Mouse (Mus musculus) heart, embryonic 11.5 days (tissue): Measurements from ENCODE around the gene Slc8a2. TPM values are rescaled to one million over a fixed set of nuclear protein-coding genes. Genes with fewer than 3 reads are reported as not detected.

Experiments
- ATAC-seq: fragments of 200-750 bp; cut with Nextera tagmentation; replicated peaks from 2 replicates; pipeline ENCODE4 v1.8.0; 2017; ENCODE audit warnings: moderate library complexity; ENCODE audit not compliant: insufficient number of reproducible peaks, low FRiP score, low TSS enrichment
- H3K27ac ChIP-seq: fragments of 300-500 bp; sonication (generic); 2 replicates; pipeline ENCODE4 v1.5.1; 2014; ENCODE audit warnings: mild to moderate bottlenecking, low read depth, low read length
- H3K27me3 ChIP-seq: fragments of 300-500 bp; sonication (generic); 2 replicates; pipeline ENCODE4 v1.6.1; 2014; ENCODE audit warnings: mild to moderate bottlenecking, low read length, mixed read lengths; ENCODE audit not compliant: control insufficient read depth, insufficient read depth
- H3K36me3 ChIP-seq: fragments of 300-500 bp; sonication (generic); 2 replicates; pipeline ENCODE4 v1.6.1; 2014; ENCODE audit warnings: mild to moderate bottlenecking, low read length, moderate library complexity, mixed read lengths; ENCODE audit not compliant: control insufficient read depth, insufficient read depth
- H3K4me1 ChIP-seq: fragments of 300-500 bp; sonication (generic); 2 replicates; pipeline ENCODE4 v1.6.1; 2014; ENCODE audit warnings: low read length; ENCODE audit not compliant: control insufficient read depth, insufficient read depth
- H3K4me2 ChIP-seq: fragments of 300-500 bp; sonication (generic); 2 replicates; pipeline ENCODE4 v1.6.1; 2014; ENCODE audit warnings: mild to moderate bottlenecking, moderate library complexity
- H3K4me3 ChIP-seq: fragments of 300-500 bp; sonication (generic); 2 replicates; pipeline ENCODE4 v1.5.1; 2014; ENCODE audit warnings: low read depth, low read length
- H3K9ac ChIP-seq: fragments of 300-500 bp; sonication (generic); 2 replicates; pipeline ENCODE4 v1.6.1; 2014; ENCODE audit warnings: mild to moderate bottlenecking, low read depth, low read length, moderate library complexity
- H3K9me3 ChIP-seq: fragments of 300-500 bp; sonication (generic); replicated peaks from 2 replicates; pipeline ENCODE4 v1.6.1; 2016; ENCODE audit warnings: low read length; ENCODE audit not compliant: control insufficient read depth
- WGBS: fragments of 180-500 bp; shearing (Covaris S2); extraction: QIAGEN DNeasy Blood & Tissue Kit; methylation state at CpG from one replicate; pipeline ENCODE4 v1.1.7; 2014; ENCODE audit not compliant: insufficient replicate concordance; 5-methylcytosine and 5-hydroxymethylcytosine counted together
- polyA plus RNA-seq: library from polyadenylated mRNA; unstranded; fragments of >200 nt; fragmentation: Nextera tagmentation; extraction: Ambion mirVana; gene quantifications from 2 replicates; pipeline ENCODE4 v1.2.1, GENCODE M21; 2014

Gene Slc8a2
- polyA plus RNA-seq, 1 experiment from 2014 or later, result 0.17 TPM

GRCm38 (mm10) chr7:16172141-16172581 lies 42.5 kb downstream of the Slc8a2 start:
- Histone ChIP-seq H3K9ac (no peak overlapping the region), H3K27me3 (no peaks in the 10 kb centered on the region), H3K4me2 (no peak overlapping the region), H3K9me3 (peaks cover 2% of the 10 kb centered on the region; the same call in 1 of the 2 replicates), H3K36me3 (no peaks in the 10 kb centered on the region), H3K4me1 (peaks cover 2% of the 10 kb centered on the region; the same call in 1 of the 2 replicates), H3K27ac (no peak overlapping the region), H3K4me3 (no peak overlapping the region)
- 33% methylated on average over 1 of the region's 1 CpGs for WGBS
- no peak for ATAC-seq

DNA sequence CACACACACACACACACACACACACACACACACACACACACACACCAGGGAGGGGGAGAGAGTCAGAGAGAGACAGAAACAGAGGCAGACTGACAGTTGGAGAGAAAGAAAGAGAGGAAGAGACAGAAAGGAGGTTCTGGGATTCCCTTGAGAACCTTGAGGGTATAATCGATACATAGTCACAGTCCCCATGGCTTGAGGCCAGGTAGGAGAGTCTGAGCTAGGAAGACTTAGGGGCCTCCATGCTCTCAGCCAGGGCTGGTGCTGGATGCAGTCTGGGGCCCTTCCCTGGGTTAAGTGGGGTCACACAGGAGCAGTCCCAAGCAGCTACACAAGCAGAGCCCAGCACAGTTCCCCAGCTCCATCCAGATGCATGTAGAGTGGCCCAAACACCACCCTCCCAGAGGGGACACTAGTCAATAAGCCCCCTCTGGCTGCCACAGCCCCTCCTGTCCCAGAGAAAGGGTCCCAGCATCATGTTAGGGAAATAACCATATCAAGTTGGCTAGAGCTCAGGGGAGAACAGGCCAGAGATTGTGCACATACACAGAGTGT lies 43.0 kb downstream of the Slc8a2 start:
- Histone ChIP-seq H3K4me2 (no peak overlapping the region), H3K27me3 (no peaks in the 10 kb centered on the region), H3K9me3 (peaks cover 2% of the 10 kb centered on the region; the same call in 1 of the 2 replicates), H3K27ac (no peak overlapping the region), H3K4me3 (no peak overlapping the region), H3K4me1 (peaks cover 2% of the 10 kb centered on the region; the same call in 1 of the 2 replicates), H3K9ac (no peak overlapping the region), H3K36me3 (no peaks in the 10 kb centered on the region)
- no peak for ATAC-seq
- 25% methylated on average over 1 of the region's 1 CpGs for WGBS

GRCm38 (mm10) chr7:16173146-16173545 lies 43.5 kb downstream of the Slc8a2 start:
- H3K36me3 ChIP-seq, result no peaks in the 10 kb centered on the region
- H3K9ac ChIP-seq, result no peak overlapping the region
- no peak overlapping the region for H3K4me2 ChIP-seq
- no peaks in the 10 kb centered on the region for H3K27me3 ChIP-seq
- no peaks in the 10 kb centered on the region for H3K9me3 ChIP-seq
- H3K27ac ChIP-seq, result no peak overlapping the region
- H3K4me1 ChIP-seq, result peaks cover 2% of the 10 kb centered on the region; the same call in 1 of the 2 replicates
- no peak for ATAC-seq
- no peak overlapping the region for H3K4me3 ChIP-seq
- 55% methylated on average over 5 of the region's 5 CpGs for WGBS

DNA sequence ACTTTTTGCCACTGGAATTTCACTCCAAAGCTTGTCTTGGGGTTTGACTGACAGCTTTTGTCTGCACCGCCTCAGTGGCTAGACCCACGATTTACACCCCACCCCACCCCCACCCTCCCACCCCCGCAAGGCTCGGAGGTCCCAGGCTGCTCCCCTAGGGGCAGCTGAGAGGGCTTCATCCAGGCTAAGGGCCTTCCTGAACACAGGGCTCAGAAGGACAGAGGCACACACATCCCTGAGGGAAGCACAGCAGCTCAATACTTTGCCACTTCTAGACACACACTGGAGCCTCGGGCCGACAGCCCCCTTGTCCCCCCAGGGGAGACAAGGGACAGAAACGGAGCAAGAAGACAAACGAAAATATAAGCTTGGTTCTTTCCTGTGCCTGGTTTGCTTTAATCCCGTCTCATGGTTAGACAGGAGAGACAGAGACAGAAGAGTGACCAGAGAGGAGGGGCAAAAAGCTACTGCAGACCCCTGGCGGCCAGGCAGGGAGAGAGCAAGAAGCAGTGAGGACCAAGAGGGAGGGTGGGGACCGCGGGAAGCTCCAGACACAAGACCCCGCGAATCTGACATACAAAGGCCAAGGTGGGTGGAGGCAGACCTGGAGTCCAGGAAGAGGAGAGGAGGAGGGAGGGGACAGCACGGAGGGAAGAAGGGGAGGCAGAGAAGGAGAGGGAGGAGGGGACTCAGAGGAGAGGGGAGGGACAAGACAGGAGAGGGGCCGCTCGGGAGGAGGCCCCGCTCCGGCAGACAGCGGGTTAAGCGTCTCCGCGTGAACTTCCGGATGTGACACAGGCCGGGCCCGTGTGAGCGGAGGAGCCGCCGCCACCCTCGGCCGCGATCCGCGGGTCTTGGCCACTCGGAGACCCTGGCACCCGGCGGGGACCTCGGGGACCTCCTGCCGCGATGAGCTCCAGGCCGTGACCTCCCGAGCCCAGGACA lies 45.2 kb downstream of the Slc8a2 start, which contains the start of gene Meis3:
Gene Meis3, plus strand, starts transcription at position 494 of the 945 bp plus-strand sequence.
- H3K36me3 ChIP-seq, result peaks cover 9% of the 10 kb centered on the region
- H3K27ac ChIP-seq, result no peak within 1 kb of the TSS
- H3K9ac ChIP-seq, result peak within 1 kb of the TSS; percentile 58
- H3K4me2 ChIP-seq, result peak within 1 kb of the TSS; percentile 65
- H3K4me3 ChIP-seq, result peak within 1 kb of the TSS; percentile 53
- under 1% methylated on average over 36 of the region's 42 CpGs for WGBS
- H3K27me3 ChIP-seq, result no peaks in the 10 kb centered on the region
- H3K4me1 ChIP-seq, result peaks cover 2% of the 10 kb centered on the region; the same call in 1 of the 2 replicates
- no peaks in the 10 kb centered on the region for H3K9me3 ChIP-seq
- ATAC-seq, result peak; percentile 74

DNA sequence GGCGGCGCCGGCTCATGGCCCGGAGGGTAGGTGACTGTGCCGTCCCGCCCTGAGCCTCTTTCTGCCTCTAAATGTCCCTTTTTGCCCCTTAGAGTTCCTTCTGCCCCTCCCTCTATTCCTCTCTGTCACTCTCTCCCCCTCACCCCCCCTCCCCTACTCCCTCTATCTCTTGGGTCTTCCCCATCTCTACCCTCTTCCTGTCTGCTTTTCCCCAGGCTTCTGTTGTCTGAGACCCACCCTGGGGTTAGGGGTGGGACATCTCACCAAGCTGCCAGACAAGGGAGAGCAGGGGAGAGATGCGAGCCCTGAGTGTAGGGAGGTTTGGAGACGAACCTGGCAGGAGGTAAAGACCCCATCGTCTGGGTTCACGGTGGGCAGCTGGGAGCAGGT lies 45.9 kb downstream of the Slc8a2 start:
- peak; percentile 6; the same call in 1 of the 2 replicates for ATAC-seq
- H3K27ac ChIP-seq, result no peak overlapping the region
- H3K9ac ChIP-seq, result peak overlapping the region; percentile 58
- no peaks in the 10 kb centered on the region for H3K9me3 ChIP-seq
- H3K4me3 ChIP-seq, result peak overlapping the region; percentile 53
- WGBS, result 0% methylated on average over 10 of the region's 10 CpGs
- peak overlapping the region; percentile 65 for H3K4me2 ChIP-seq
- no peaks in the 10 kb centered on the region for H3K27me3 ChIP-seq
- H3K4me1 ChIP-seq, result peaks cover 2% of the 10 kb centered on the region; the same call in 1 of the 2 replicates
- peaks cover 9% of the 10 kb centered on the region for H3K36me3 ChIP-seq

DNA sequence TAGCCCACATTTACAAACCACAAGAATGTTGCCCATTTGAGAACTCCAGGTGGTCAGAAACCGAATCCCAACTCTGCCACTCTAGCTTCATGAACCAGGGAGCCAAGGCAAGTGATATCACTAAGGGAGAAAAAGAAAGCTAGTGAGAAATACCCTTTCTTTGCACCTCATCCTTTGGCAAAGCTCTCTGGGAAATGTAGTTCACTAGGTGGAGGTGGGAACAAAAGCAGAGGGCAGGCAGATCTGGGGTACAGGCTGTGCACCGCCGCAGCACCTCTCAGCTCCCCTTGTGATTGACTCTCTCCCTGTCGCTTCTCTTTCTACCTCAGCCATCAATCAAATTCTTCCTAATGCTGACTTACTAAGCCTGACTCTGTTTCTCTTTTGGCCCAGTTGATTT lies 48.5 kb downstream of the Slc8a2 start:
- H3K27ac ChIP-seq, result no peak overlapping the region
- no peak for ATAC-seq
- no peak overlapping the region for H3K4me2 ChIP-seq
- H3K4me1 ChIP-seq, result peaks cover 2% of the 10 kb centered on the region; the same call in 1 of the 2 replicates
- no peak overlapping the region for H3K9ac ChIP-seq
- WGBS, result 73% methylated on average over 4 of the region's 4 CpGs
- H3K27me3 ChIP-seq, result no peaks in the 10 kb centered on the region
- no peak overlapping the region for H3K4me3 ChIP-seq
- no peaks in the 10 kb centered on the region for H3K9me3 ChIP-seq
- H3K36me3 ChIP-seq, result peaks cover 9% of the 10 kb centered on the region

DNA sequence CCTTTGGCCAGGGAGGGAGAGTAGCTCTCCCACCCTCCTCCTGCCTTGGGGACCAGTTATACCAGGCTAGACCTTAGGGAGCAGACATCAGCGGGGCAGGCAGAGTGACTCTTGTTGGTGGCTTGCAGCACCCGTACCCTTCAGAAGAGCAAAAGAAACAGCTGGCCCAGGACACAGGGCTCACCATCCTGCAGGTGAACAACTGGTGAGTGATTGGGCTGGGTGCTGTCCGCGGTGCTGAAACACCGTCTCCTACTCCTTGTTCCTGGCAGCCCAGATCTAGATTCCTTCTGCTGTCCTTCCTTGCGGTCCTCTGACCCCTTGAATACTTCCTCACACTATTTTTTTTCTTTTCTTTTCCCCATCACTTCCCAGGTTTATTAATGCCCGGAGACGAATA lies 54.0 kb downstream of the Slc8a2 start:
- no peaks in the 10 kb centered on the region for H3K27me3 ChIP-seq
- peaks cover 14% of the 10 kb centered on the region for H3K36me3 ChIP-seq
- no peak overlapping the region for H3K9ac ChIP-seq
- H3K27ac ChIP-seq, result no peak overlapping the region
- no peaks in the 10 kb centered on the region for H3K4me1 ChIP-seq
- no peak for ATAC-seq
- H3K9me3 ChIP-seq, result no peaks in the 10 kb centered on the region
- H3K4me2 ChIP-seq, result no peak overlapping the region
- WGBS, result 22% methylated on average over 8 of the region's 8 CpGs
- H3K4me3 ChIP-seq, result no peak overlapping the region

DNA sequence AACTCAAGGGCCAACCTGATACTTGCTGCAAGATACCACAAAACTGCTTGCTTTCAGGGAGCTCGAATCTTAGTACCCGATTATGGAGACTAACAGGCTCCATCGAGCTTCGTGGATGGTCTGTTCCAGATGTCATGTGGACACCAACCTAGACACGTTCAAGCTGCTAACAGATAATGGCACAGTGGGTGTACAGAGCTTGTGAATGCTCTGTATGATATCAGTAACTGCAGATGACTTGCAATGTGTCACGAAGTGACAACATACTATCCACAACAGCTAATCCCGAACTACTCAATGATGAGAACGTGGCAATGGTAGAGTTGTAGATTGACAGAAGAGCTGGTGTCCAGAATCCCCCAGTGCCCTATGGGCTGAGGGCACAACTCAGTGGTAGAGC lies 57.9 kb downstream of the Slc8a2 start:
- H3K36me3 ChIP-seq, result peaks cover 5% of the 10 kb centered on the region
- H3K4me3 ChIP-seq, result no peak overlapping the region
- H3K27ac ChIP-seq, result no peak overlapping the region
- WGBS, result 68% methylated on average over 8 of the region's 8 CpGs
- H3K4me1 ChIP-seq, result peaks cover 3% of the 10 kb centered on the region; the same call in 1 of the 2 replicates
- no peak overlapping the region for H3K4me2 ChIP-seq
- ATAC-seq, result no peak
- no peak overlapping the region for H3K9ac ChIP-seq
- no peaks in the 10 kb centered on the region for H3K9me3 ChIP-seq
- no peaks in the 10 kb centered on the region for H3K27me3 ChIP-seq
